Mouse (Mus musculus): ENCODE measurements at regions not wholly inside any gene's neighbourhood (a gene's known extent, or its start where the extent isn't known, plus 50 kb on each side); places are given as distances from the start of the nearest gene placed in this dataset.

- in situ Hi-C loops (cut with MboI; ENCODE audit: low pct_unique_long_range_greater_than_20kb in 1 of 2, low sequenced_read_pairs in 2 of 2, unreplicated experiment in 1 of 2): no loop called here
Measured at GRCm38 (mm10) chr15:68811041-68811440, 2310.3 kb upstream of the Lrrc6 start.

GRCm38 (mm10) chr15:68810593-68810992, 2309.9 kb upstream of the Lrrc6 start:
- in situ Hi-C loops (cut with MboI; ENCODE audit: low pct_unique_long_range_greater_than_20kb in 1 of 2, low sequenced_read_pairs in 2 of 2, unreplicated experiment in 1 of 2): no loop called here

DNA sequence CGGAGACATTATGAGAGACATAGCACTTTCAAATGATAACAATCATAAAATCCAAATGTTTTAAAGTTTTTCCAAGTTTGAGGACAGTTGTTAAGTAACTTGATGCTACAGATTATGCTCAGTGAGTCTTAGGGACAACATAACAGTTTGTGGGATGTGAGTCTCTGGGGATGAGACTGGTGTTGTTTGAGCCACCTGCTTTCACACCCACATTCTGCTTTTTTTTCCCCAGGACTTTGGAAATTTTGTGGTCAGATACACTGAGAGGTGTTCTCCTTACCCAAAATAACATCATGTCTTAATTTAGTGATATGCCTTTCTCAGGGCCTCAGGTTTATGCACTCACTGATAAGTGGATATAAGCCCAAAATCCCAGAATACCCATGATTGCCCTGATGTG, 2307.5 kb upstream of the Lrrc6 start:
- in situ Hi-C loops (cut with MboI; ENCODE audit: low pct_unique_long_range_greater_than_20kb in 1 of 2, low sequenced_read_pairs in 2 of 2, unreplicated experiment in 1 of 2): no loop called here

- in situ Hi-C loops (cut with MboI; ENCODE audit: low pct_unique_long_range_greater_than_20kb in 1 of 2, low sequenced_read_pairs in 2 of 2, unreplicated experiment in 1 of 2): no loop called here
Measured at GRCm38 (mm10) chr15:68804254-68804653, 2303.5 kb upstream of the Lrrc6 start.

DNA sequence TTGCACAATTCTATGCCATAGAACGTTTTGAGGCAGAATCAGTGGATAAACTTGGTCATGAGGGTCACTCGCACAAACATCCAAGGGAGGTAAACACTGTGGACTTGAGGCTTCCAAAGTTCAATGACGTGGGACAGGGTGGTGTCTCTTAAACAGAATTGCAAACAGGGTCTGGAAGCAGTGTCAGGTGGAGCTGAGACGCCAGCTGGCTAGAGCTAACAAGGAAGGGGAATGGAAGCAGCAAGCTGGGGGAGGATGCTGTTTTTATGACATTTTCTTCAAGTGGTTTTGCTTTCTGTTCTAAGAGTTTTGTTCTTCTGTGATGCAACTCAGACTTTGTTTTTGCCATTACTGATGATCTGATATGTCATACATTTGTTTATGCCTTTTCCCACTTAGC, 2301.1 kb upstream of the Lrrc6 start:
- in situ Hi-C loops (cut with MboI; ENCODE audit: low pct_unique_long_range_greater_than_20kb in 1 of 2, low sequenced_read_pairs in 2 of 2, unreplicated experiment in 1 of 2): no loop called here

GRCm38 (mm10) chr15:68797406-68797805, 2296.7 kb upstream of the Lrrc6 start:
- in situ Hi-C loops (cut with MboI; ENCODE audit: low pct_unique_long_range_greater_than_20kb in 1 of 2, low sequenced_read_pairs in 2 of 2, unreplicated experiment in 1 of 2): no loop called here

DNA sequence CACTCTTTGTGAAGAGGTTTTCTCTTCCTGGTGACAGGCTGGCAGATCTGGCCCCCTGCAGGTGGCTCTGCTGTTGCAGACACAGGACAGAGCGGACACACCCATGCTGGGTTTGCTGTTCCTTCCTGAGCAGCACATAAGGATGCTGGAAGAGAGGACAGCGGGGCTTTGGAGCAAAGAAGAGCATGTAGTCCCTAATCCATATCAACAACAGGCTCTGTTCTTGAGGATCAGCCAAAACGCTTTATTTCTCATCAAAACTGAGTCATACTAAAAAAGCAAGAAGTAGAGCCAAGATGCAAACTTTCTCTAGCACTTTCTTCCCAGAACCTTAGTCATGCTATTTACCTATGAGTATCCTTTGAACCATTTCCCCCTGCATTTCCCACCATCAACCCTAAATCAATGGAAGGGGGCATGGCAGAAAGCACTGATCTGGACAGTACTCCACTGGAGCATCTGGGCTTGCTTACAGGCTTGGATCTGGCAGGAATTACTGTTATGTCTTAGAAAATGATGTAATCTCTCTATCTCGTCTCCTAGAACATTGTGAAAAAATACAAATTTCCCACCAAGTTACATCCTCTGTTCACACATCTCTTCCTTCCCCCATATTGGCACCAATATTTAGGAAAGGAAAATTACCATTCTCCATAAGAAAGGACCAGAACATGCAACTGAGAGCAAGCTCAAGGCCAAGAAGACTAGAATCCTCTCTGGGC, 2294.7 kb upstream of the Lrrc6 start:
- in situ Hi-C loops (cut with MboI; ENCODE audit: low pct_unique_long_range_greater_than_20kb in 1 of 2, low sequenced_read_pairs in 2 of 2, unreplicated experiment in 1 of 2): no loop called here

DNA sequence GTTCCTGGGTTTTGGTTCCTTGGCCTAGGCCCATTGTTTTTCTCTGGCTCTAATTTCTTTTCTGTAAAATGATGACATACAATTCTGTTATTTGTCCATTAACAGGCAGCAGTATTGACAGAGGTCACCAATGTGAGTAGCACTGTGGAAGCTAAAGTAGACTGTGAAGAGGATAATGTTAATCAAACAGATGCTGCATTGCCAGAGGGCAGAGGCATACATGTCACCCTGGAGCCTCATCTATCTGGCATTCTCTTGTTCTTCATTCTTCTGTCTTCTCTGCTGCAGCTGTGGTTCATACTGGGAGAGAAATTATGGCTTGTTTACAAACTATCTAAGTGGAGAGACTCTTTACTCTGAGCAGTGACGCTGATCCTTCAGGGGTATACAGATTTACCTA, 2259.2 kb upstream of the Lrrc6 start:
- in situ Hi-C loops (cut with MboI; ENCODE audit: low pct_unique_long_range_greater_than_20kb in 1 of 2, low sequenced_read_pairs in 2 of 2, unreplicated experiment in 1 of 2): no loop called here

DNA sequence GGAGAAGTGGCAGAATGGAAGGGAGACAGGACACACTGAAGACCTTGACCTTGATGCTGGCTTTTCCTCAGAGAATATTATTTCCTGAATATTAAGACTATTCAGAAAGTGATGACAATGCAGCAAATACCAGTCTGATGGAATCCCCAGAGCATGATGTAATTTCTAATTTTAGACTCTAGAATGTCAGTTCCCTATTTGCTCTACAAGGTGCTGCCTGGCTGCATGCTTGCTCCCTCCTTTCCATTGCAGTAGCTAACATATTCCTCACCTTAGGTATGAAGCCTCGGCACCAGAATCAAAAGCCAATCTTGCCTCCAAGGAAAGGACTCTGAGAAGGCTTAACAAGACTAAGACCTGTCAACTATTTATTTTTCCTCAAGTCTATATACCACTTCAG, 2254.5 kb upstream of the Lrrc6 start:
- in situ Hi-C loops (cut with MboI; ENCODE audit: low pct_unique_long_range_greater_than_20kb in 1 of 2, low sequenced_read_pairs in 2 of 2, unreplicated experiment in 1 of 2): no loop called here

DNA sequence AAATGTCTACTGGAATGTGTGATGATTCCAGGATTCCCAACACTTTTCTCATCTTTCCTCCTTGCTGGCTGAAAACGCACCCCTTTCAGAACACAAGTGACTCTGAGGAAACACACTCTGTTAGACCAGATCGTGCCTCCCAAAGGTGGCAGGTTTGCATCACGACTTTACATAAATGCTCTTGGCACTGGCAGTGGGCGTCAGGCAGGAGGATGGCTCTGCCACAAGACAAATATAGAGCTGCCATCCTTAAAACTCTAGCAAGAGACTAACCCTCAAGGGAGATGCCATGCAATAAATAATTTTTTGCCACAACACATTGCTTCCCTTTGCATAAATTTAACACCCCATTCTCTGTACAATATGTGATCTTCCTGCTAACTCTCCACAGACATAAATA, 2254.1 kb upstream of the Lrrc6 start:
- in situ Hi-C loops (cut with MboI; ENCODE audit: low pct_unique_long_range_greater_than_20kb in 1 of 2, low sequenced_read_pairs in 2 of 2, unreplicated experiment in 1 of 2): no loop called here

GRCm38 (mm10) chr15:68739344-68739743, 2238.6 kb upstream of the Lrrc6 start:
- in situ Hi-C loops (cut with MboI; ENCODE audit: low pct_unique_long_range_greater_than_20kb in 1 of 2, low sequenced_read_pairs in 2 of 2, unreplicated experiment in 1 of 2): no loop called here

- in situ Hi-C loops (cut with MboI; ENCODE audit: low pct_unique_long_range_greater_than_20kb in 1 of 2, low sequenced_read_pairs in 2 of 2, unreplicated experiment in 1 of 2): no loop called here
Measured at GRCm38 (mm10) chr15:68721250-68721649, 2220.5 kb upstream of the Lrrc6 start.

DNA sequence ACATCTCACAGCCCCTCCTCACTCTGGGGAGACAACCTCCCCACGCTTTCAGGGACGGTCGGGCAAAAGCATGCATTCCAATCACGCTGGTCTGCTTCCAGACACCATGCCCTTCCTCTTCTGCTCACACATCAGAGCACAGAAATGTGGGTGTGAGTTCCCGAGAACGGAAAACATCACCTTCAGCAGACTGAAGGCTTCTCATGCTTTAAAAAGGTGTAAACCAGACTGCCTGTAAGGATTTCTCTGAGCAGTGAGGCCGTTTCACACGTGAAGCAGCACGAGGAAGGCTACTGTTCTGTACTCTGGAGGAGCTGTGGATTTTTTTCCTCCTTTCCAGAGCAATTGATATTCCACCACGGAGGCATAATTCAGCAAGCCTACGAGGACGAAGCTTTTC, 2218.8 kb upstream of the Lrrc6 start:
- in situ Hi-C loops (cut with MboI; ENCODE audit: low pct_unique_long_range_greater_than_20kb in 1 of 2, low sequenced_read_pairs in 2 of 2, unreplicated experiment in 1 of 2): no loop called here

- in situ Hi-C loops (cut with MboI; ENCODE audit: low pct_unique_long_range_greater_than_20kb in 1 of 2, low sequenced_read_pairs in 2 of 2, unreplicated experiment in 1 of 2): no loop called here
Measured at GRCm38 (mm10) chr15:68714337-68714736, 2213.6 kb upstream of the Lrrc6 start.

DNA sequence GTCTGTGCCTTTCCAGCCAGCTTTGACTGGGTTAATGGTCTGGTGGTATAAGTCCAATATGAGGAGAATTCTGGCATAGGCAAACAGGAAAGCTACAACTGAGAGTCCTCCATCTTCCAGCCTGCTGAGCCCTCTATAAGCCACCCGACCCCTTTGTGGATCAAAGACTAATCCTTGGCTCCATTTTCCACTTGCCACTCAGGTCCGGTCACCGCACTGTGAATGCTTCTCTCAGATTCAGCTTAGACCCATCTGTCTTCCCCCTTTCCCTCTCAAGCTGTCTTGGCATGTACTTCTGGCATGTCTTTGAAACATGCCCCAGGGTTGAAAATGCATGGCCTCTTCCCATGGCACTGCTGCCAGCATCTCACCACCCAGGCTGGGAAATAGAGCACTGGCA, 2206.6 kb upstream of the Lrrc6 start:
- in situ Hi-C loops (cut with MboI; ENCODE audit: low pct_unique_long_range_greater_than_20kb in 1 of 2, low sequenced_read_pairs in 2 of 2, unreplicated experiment in 1 of 2): no loop called here

GRCm38 (mm10) chr15:68695041-68695650, 2194.4 kb upstream of the Lrrc6 start:
- in situ Hi-C loops (cut with MboI; ENCODE audit: low pct_unique_long_range_greater_than_20kb in 1 of 2, low sequenced_read_pairs in 2 of 2, unreplicated experiment in 1 of 2): no loop called here

GRCm38 (mm10) chr15:68667462-68667861, 2166.8 kb upstream of the Lrrc6 start:
- in situ Hi-C loops (cut with MboI; ENCODE audit: low pct_unique_long_range_greater_than_20kb in 1 of 2, low sequenced_read_pairs in 2 of 2, unreplicated experiment in 1 of 2): no loop called here

DNA sequence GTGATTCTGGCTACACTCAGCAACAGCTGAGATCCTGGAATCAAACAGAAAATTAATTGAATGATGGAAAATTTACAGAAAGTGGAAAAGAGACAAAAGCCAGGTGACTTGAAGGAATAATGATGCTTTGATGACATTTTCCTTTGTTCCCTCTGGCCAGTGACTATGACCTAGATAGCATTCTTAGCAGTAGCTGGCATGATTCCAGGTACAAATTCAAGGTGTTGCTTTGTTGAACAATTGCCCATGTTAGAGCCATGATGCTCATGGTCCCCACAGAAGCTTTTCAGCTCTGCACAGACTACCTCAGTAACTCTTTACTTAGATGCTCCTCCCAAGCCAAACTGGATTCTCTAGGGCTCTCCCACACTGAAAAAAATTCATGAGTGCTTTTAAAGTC, 2164.6 kb upstream of the Lrrc6 start:
- in situ Hi-C loops (cut with MboI; ENCODE audit: low pct_unique_long_range_greater_than_20kb in 1 of 2, low sequenced_read_pairs in 2 of 2, unreplicated experiment in 1 of 2): no loop called here

DNA sequence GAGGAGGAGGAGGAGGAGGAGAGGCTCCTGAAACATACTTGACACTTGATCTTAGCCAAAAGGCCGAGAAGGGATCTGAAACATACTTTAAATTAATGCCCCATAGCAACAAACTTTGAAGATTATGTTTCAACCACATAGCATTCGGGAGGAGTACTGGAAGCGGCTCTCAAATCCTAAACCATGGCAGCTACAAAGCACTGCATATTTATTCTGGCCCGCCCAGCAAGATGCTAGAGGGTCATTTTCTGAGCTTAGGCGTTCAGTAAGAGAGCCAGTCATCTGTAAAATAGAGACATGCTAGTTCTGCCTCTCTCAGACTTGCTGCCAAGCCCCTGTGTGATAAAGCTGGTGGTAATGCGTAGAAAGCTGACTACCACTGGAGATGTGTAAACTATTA, 2156.0 kb upstream of the Lrrc6 start:
- in situ Hi-C loops (cut with MboI; ENCODE audit: low pct_unique_long_range_greater_than_20kb in 1 of 2, low sequenced_read_pairs in 2 of 2, unreplicated experiment in 1 of 2): no loop called here

GRCm38 (mm10) chr15:68655046-68655445, 2154.3 kb upstream of the Lrrc6 start:
- in situ Hi-C loops (cut with MboI; ENCODE audit: low pct_unique_long_range_greater_than_20kb in 1 of 2, low sequenced_read_pairs in 2 of 2, unreplicated experiment in 1 of 2): no loop called here

Data from mouse embryonic stem cell (cell line).